In the genomic region with DNA sequence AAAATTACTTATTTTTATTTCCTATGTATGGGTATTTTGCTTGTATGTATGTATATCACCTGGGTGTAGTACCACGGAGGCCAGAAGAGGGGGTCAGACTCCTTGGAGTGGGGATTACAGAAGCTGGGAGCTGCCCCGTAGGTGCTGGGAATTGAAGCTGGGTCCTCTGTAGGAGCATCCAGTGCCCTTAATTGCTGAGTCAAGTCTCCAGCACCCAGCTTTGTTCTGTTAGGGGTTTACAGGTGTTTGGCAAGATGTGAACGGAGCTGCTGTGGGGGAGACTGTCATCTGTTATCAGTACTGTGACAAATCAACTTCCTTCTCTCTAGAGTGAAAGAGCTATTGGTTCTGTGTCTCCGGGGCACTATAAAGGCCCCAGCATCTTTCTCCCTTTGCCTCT, we compare ENCODE assay signal across 18 mouse cellular contexts.
DNase-seq lines count a peak whose midpoint lies in the region; ATAC-seq and TF ChIP-seq lines count a peak whose summit lies in the region.
"Had no signal": no experiment of that assay in that cellular context is flagged by ENCODE, and none has a peak within 500 bp of the region (broad histone marks: within the 10 kb centered on the region; RNA-seq: fewer than 3 reads in every experiment).

No protein-coding gene starts in this region.

- no peaks in the 10 kb centered on the region for H3K36me3 ChIP-seq in intestine, postnatal 0 days (ENCODE audit: control insufficient read depth, insufficient read depth)
- H3K36me3 ChIP-seq in intestine, embryonic 16.5 days (ENCODE audit: control insufficient read depth, insufficient read depth, low read length): no peaks in the 10 kb centered on the region
- 0 out of 2 replicates have a peak, but pooled peaks cover 1% of the 10 kb centered on the region for H3K36me3 ChIP-seq in midbrain, embryonic 10.5 days
- no peaks in the 10 kb centered on the region for H3K36me3 ChIP-seq in midbrain, embryonic 14.5 days (ENCODE audit: control insufficient read depth, insufficient read depth, low read length)
- H3K36me3 ChIP-seq in stomach, postnatal 0 days (ENCODE audit: control insufficient read depth, insufficient read depth, low read length): no peaks in the 10 kb centered on the region
- H3K36me3 ChIP-seq: embryonic facial prominence, embryonic 15.5 days; heart, embryonic 15.5 days had no signal

- H3K27ac ChIP-seq in intestine, postnatal 0 days (ENCODE audit: low read depth, low read length): no peak overlapping the region
- H3K27ac ChIP-seq in intestine, embryonic 16.5 days (ENCODE audit: low read length): no peak overlapping the region
- 0 out of 2 replicates have a peak overlapping the region, but pooled peaks have one; percentile 25 for H3K27ac ChIP-seq in midbrain, embryonic 10.5 days (replicated peaks)
- H3K27ac ChIP-seq in midbrain, embryonic 14.5 days (replicated peaks; ENCODE audit: low read depth, low read length): no peak overlapping the region
- peak overlapping the region; percentile 89 for H3K27ac ChIP-seq in stomach, postnatal 0 days (replicated peaks)
- H3K27ac ChIP-seq: embryonic facial prominence, embryonic 15.5 days had no signal

- no peaks in the 10 kb centered on the region for H3K27me3 ChIP-seq in intestine, postnatal 0 days (replicated peaks; ENCODE audit: control insufficient read depth, insufficient read depth, low read length)
- H3K27me3 ChIP-seq in intestine, embryonic 16.5 days (replicated peaks; ENCODE audit: control insufficient read depth, insufficient read depth, low read length): no peaks in the 10 kb centered on the region
- H3K27me3 ChIP-seq in midbrain, embryonic 10.5 days (ENCODE audit: low read depth, poor library complexity, severe bottlenecking): no peaks in the 10 kb centered on the region
- 0 out of 2 replicates have a peak, but pooled peaks cover 1% of the 10 kb centered on the region for H3K27me3 ChIP-seq in midbrain, embryonic 14.5 days (ENCODE audit: control insufficient read depth, insufficient read depth, low read length)
- no peaks in the 10 kb centered on the region for H3K27me3 ChIP-seq in stomach, postnatal 0 days (ENCODE audit: control insufficient read depth, insufficient read depth, low read length)
- H3K27me3 ChIP-seq: embryonic facial prominence, embryonic 15.5 days; heart, embryonic 15.5 days had no signal

- H3K4me2 ChIP-seq in intestine, postnatal 0 days (replicated peaks; ENCODE audit: low read depth): no peak overlapping the region
- H3K4me2 ChIP-seq in intestine, embryonic 16.5 days (ENCODE audit: low read depth, low read length): no peak overlapping the region
- H3K4me2 ChIP-seq in midbrain, embryonic 14.5 days (ENCODE audit: low read length): no peak overlapping the region
- H3K4me2 ChIP-seq in stomach, postnatal 0 days (replicated peaks; ENCODE audit: low read depth): no peak overlapping the region
- H3K4me2 ChIP-seq: embryonic facial prominence, embryonic 15.5 days; heart, embryonic 15.5 days; midbrain, embryonic 11.5 days had no signal

- no peaks in the 10 kb centered on the region for H3K9me3 ChIP-seq in intestine, postnatal 0 days (ENCODE audit: control insufficient read depth)
- no peaks in the 10 kb centered on the region for H3K9me3 ChIP-seq in intestine, embryonic 16.5 days (ENCODE audit: control insufficient read depth, low read length)
- peaks cover 2% of the 10 kb centered on the region; the same call in 1 of the 2 replicates for H3K9me3 ChIP-seq in midbrain, embryonic 10.5 days (replicated peaks)
- H3K9me3 ChIP-seq in midbrain, embryonic 14.5 days (ENCODE audit: control insufficient read depth, low read length): no peaks in the 10 kb centered on the region
- H3K9me3 ChIP-seq in stomach, postnatal 0 days (ENCODE audit: control insufficient read depth, low read length): no peaks in the 10 kb centered on the region
- H3K9me3 ChIP-seq: embryonic facial prominence, embryonic 15.5 days; heart, embryonic 15.5 days had no signal

- no peak overlapping the region for H3K9ac ChIP-seq in intestine, postnatal 0 days (ENCODE audit: low read depth, low read length)
- no peak overlapping the region for H3K9ac ChIP-seq in intestine, embryonic 16.5 days (ENCODE audit: low read depth, low read length)
- H3K9ac ChIP-seq in midbrain, embryonic 14.5 days (replicated peaks; ENCODE audit: low read length): no peak overlapping the region
- H3K9ac ChIP-seq in stomach, postnatal 0 days (ENCODE audit: low read length): no peak overlapping the region
- H3K9ac ChIP-seq: embryonic facial prominence, embryonic 15.5 days; heart, embryonic 15.5 days had no signal

- no peak for DNase-seq in midbrain, embryonic 10.5 days (ENCODE audit: low spot score)
- no peak for DNase-seq in midbrain, embryonic 14.5 days
- no peak for DNase-seq in stomach, postnatal 0 days (ENCODE audit: low spot score)
- DNase-seq in gastrocnemius, postnatal 25 days: no peak
- no peak for DNase-seq in urinary bladder, adult 2 months (ENCODE audit: low spot score)
- DNase-seq: cerebellum, adult 18-20 months; kidney, postnatal 10 days; layer of hippocampus, postnatal 36 days; lung, adult 18-20 months had no signal

- ATAC-seq in intestine, postnatal 0 days: no peak
- ATAC-seq in intestine, embryonic 16.5 days: no peak
- ATAC-seq in midbrain, embryonic 14.5 days (ENCODE audit: low FRiP score, low TSS enrichment): no peak
- ATAC-seq in stomach, postnatal 0 days (ENCODE audit: low FRiP score, low TSS enrichment): no peak
- ATAC-seq: CD4-positive, CD25-positive, alpha-beta regulatory T cell, adult 4 months; forebrain, embryonic 14.5 days; hindbrain, postnatal 0 days had no signal

- H3K4me3 ChIP-seq in intestine, postnatal 0 days (ENCODE audit: low read depth, low read length): no peak overlapping the region
- no peak overlapping the region for H3K4me3 ChIP-seq in intestine, embryonic 16.5 days (ENCODE audit: low read length)
- H3K4me3 ChIP-seq in midbrain, embryonic 10.5 days: no peak overlapping the region
- no peak overlapping the region for H3K4me3 ChIP-seq in midbrain, embryonic 14.5 days (replicated peaks; ENCODE audit: low read depth, low read length)
- no peak overlapping the region for H3K4me3 ChIP-seq in stomach, postnatal 0 days (ENCODE audit: low read depth, low read length)
- H3K4me3 ChIP-seq: embryonic facial prominence, embryonic 15.5 days; heart, embryonic 15.5 days; myocyte had no signal

- 59% methylated on average over 4 of the region's 4 CpGs for WGBS in intestine, postnatal 0 days
- WGBS in intestine, embryonic 16.5 days: 64% methylated on average over 4 of the region's 4 CpGs
- WGBS in midbrain, embryonic 10.5 days: 87% methylated on average over 4 of the region's 4 CpGs
- 87% methylated on average over 4 of the region's 4 CpGs for WGBS in midbrain, embryonic 14.5 days
- 58% methylated on average over 4 of the region's 4 CpGs for WGBS in stomach, postnatal 0 days

- H3K4me1 ChIP-seq in intestine, postnatal 0 days (replicated peaks; ENCODE audit: control insufficient read depth, insufficient read depth, low read length): peaks cover 10% of the 10 kb centered on the region
- peaks cover 30% of the 10 kb centered on the region for H3K4me1 ChIP-seq in intestine, embryonic 16.5 days (ENCODE audit: control insufficient read depth, insufficient read depth, low read length)
- H3K4me1 ChIP-seq in midbrain, embryonic 10.5 days: peaks cover 45% of the 10 kb centered on the region
- no peaks in the 10 kb centered on the region for H3K4me1 ChIP-seq in midbrain, embryonic 14.5 days (ENCODE audit: control insufficient read depth, insufficient read depth, low read length)
- peaks cover 7% of the 10 kb centered on the region for H3K4me1 ChIP-seq in stomach, postnatal 0 days (replicated peaks; ENCODE audit: control insufficient read depth, insufficient read depth)

- peak; percentile 28; the same call in 1 of the 2 replicates for TF ChIP-seq CTCF in intestine, postnatal 0 days (IDR thresholded peaks at IDR 0.05; ENCODE audit: low read depth)
- no peak for TF ChIP-seq CTCF in stomach, postnatal 0 days (IDR thresholded peaks at IDR 0.05; ENCODE audit: low read depth)

- TF ChIP-seq EP300 in stomach, postnatal 0 days (optimal IDR thresholded peaks at IDR 0.05): no peak

Comparison
In these comparisons a context has a peak if more than half of its experiments do, and no peak if none do; other contexts are left out.
1. H3K27ac ChIP-seq: peak in midbrain, embryonic 10.5 days (single experiment) and stomach, postnatal 0 days (single experiment); none in intestine, postnatal 0 days (single experiment), intestine, embryonic 16.5 days (single experiment) and midbrain, embryonic 14.5 days (single experiment).